Mouse (Mus musculus) lung, embryonic 15.5 days (tissue): ENCODE measurements around the gene Fbxl13. TPM values are rescaled to one million over a fixed set of nuclear protein-coding genes. Genes with fewer than 3 reads are reported as not detected.

ENCODE experiments used
- ATAC-seq: fragments of 200-750 bp; cut with Nextera tagmentation; 2 replicates; pipeline ENCODE4 v1.8.0; 2017; ENCODE audit warnings: moderate number of reproducible peaks, borderline replicate concordance; ENCODE audit not compliant: low FRiP score, low TSS enrichment; ENCODE audit errors: extremely low read depth
- H3K27ac ChIP-seq: fragments of 300-500 bp; sonication (generic); 2 replicates; pipeline ENCODE4 v1.5.1; 2015; ENCODE audit warnings: moderate library complexity, mild to moderate bottlenecking, inconsistent platforms
- H3K27me3 ChIP-seq: fragments of 300-500 bp; sonication (generic); 2 replicates; pipeline ENCODE4 v1.6.1; 2015; ENCODE audit warnings: inconsistent platforms
- H3K36me3 ChIP-seq: fragments of 300-500 bp; sonication (generic); 2 replicates; pipeline ENCODE4 v1.6.1; 2015; ENCODE audit warnings: inconsistent platforms
- H3K4me1 ChIP-seq: fragments of 300-500 bp; sonication (generic); 2 replicates; pipeline ENCODE4 v1.6.1; 2015; ENCODE audit warnings: inconsistent platforms
- H3K4me2 ChIP-seq: fragments of 300-500 bp; sonication (generic); 2 replicates; pipeline ENCODE4 v1.6.1; 2015; ENCODE audit warnings: inconsistent platforms, mild to moderate bottlenecking, moderate library complexity
- H3K4me3 ChIP-seq: fragments of 300-500 bp; sonication (generic); 2 replicates; pipeline ENCODE4 v1.5.1; 2015; ENCODE audit warnings: mild to moderate bottlenecking, inconsistent platforms
- H3K9ac ChIP-seq: fragments of 300-500 bp; sonication (generic); 2 replicates; pipeline ENCODE4 v1.6.1; 2015; ENCODE audit warnings: inconsistent platforms
- H3K9me3 ChIP-seq: fragments of 300-500 bp; sonication (generic); 2 replicates; pipeline ENCODE4 v1.6.1; 2016; ENCODE audit warnings: inconsistent platforms
- WGBS: fragments of 180-500 bp; shearing (Covaris S2); methylation state at CpG from one replicate; pipeline ENCODE4 v1.1.7; 2015; 5-methylcytosine and 5-hydroxymethylcytosine counted together
- polyA plus RNA-seq: library from polyadenylated mRNA; unstranded; fragments of >200 nt; fragmentation: Nextera tagmentation; extraction: Ambion mirVana; gene quantifications from 2 replicates; pipeline ENCODE4 v1.2.1, GENCODE M21; 2015

Fbxl13 gene
- polyA plus RNA-seq, 1 experiment from 2014 or later, result 0.72 TPM

- 47% methylated on average over 1 of the region's 1 CpGs for WGBS
- no peak overlapping the region for H3K4me2 ChIP-seq
- no peak overlapping the region for H3K27ac ChIP-seq
- no peak for ATAC-seq
- H3K9ac ChIP-seq, result no peak overlapping the region
- H3K27me3 ChIP-seq, result no peaks in the 10 kb centered on the region
- no peaks in the 10 kb centered on the region for H3K4me1 ChIP-seq
- H3K4me3 ChIP-seq, result no peak overlapping the region
- no peaks in the 10 kb centered on the region for H3K9me3 ChIP-seq
- H3K36me3 ChIP-seq, result no peaks in the 10 kb centered on the region
Observed at GRCm38 (mm10) chr5:21506887-21507286, 138.5 kb downstream of the Fbxl13 start.

- H3K9ac ChIP-seq, result no peak overlapping the region
- H3K4me3 ChIP-seq, result no peak overlapping the region
- no peak overlapping the region for H3K4me2 ChIP-seq
- no peaks in the 10 kb centered on the region for H3K27me3 ChIP-seq
- H3K36me3 ChIP-seq, result no peaks in the 10 kb centered on the region
- no peaks in the 10 kb centered on the region for H3K9me3 ChIP-seq
- WGBS, result 75% methylated on average over 8 of the region's 8 CpGs
- H3K27ac ChIP-seq, result no peak overlapping the region
- no peaks in the 10 kb centered on the region for H3K4me1 ChIP-seq
- no peak for ATAC-seq
Observed at GRCm38 (mm10) chr5:21505159-21505558, 140.3 kb downstream of the Fbxl13 start.

- H3K4me3 ChIP-seq, result no peak overlapping the region
- no peak for ATAC-seq
- no peak overlapping the region for H3K9ac ChIP-seq
- no peaks in the 10 kb centered on the region for H3K36me3 ChIP-seq
- H3K4me1 ChIP-seq, result no peaks in the 10 kb centered on the region
- WGBS, result 76% methylated on average over 13 of the region's 13 CpGs
- no peak overlapping the region for H3K4me2 ChIP-seq
- H3K27me3 ChIP-seq, result no peaks in the 10 kb centered on the region
- no peak overlapping the region for H3K27ac ChIP-seq
- no peaks in the 10 kb centered on the region for H3K9me3 ChIP-seq
Observed at GRCm38 (mm10) chr5:21502936-21503610, 142.4 kb downstream of the Fbxl13 start.

- no peaks in the 10 kb centered on the region for H3K27me3 ChIP-seq
- 0 out of 2 replicates have a peak, but pooled peaks cover 3% of the 10 kb centered on the region for H3K4me1 ChIP-seq
- H3K36me3 ChIP-seq, result no peaks in the 10 kb centered on the region
- no peak overlapping the region for H3K27ac ChIP-seq
- H3K4me3 ChIP-seq, result no peak overlapping the region
- no peaks in the 10 kb centered on the region for H3K9me3 ChIP-seq
- no peak overlapping the region for H3K9ac ChIP-seq
- no peak for ATAC-seq
- H3K4me2 ChIP-seq, result no peak overlapping the region
- 69% methylated on average over 2 of the region's 2 CpGs for WGBS
Observed at GRCm38 (mm10) chr5:21500941-21501340, 144.5 kb downstream of the Fbxl13 start.

GRCm38 (mm10) chr5:21500133-21500532 lies 145.3 kb downstream of the Fbxl13 start:
- Histone ChIP-seq H3K4me1 (0 out of 2 replicates have a peak, but pooled peaks cover 3% of the 10 kb centered on the region), H3K4me2 (no peak overlapping the region), H3K9ac (no peak overlapping the region), H3K27ac (no peak overlapping the region), H3K4me3 (no peak overlapping the region), H3K36me3 (no peaks in the 10 kb centered on the region), H3K9me3 (no peaks in the 10 kb centered on the region), H3K27me3 (no peaks in the 10 kb centered on the region)
- 51% methylated on average over 10 of the region's 10 CpGs for WGBS
- ATAC-seq, result no peak

- WGBS, result 78% methylated on average over 11 of the region's 11 CpGs
- Histone ChIP-seq H3K4me1 (0 out of 2 replicates have a peak, but pooled peaks cover 3% of the 10 kb centered on the region), H3K27ac (no peak overlapping the region), H3K9me3 (no peaks in the 10 kb centered on the region), H3K4me2 (no peak overlapping the region), H3K36me3 (no peaks in the 10 kb centered on the region), H3K27me3 (no peaks in the 10 kb centered on the region), H3K4me3 (no peak overlapping the region), H3K9ac (no peak overlapping the region)
- no peak for ATAC-seq
Observed at GRCm38 (mm10) chr5:21498925-21499324, 146.5 kb downstream of the Fbxl13 start.

GRCm38 (mm10) chr5:21498490-21498889 lies 146.9 kb downstream of the Fbxl13 start:
- H3K4me2 ChIP-seq, result no peak overlapping the region
- WGBS, result 87% methylated on average over 2 of the region's 2 CpGs
- no peak overlapping the region for H3K4me3 ChIP-seq
- H3K4me1 ChIP-seq, result 0 out of 2 replicates have a peak, but pooled peaks cover 3% of the 10 kb centered on the region
- no peak overlapping the region for H3K9ac ChIP-seq
- no peaks in the 10 kb centered on the region for H3K36me3 ChIP-seq
- no peaks in the 10 kb centered on the region for H3K9me3 ChIP-seq
- ATAC-seq, result no peak
- no peak overlapping the region for H3K27ac ChIP-seq
- no peaks in the 10 kb centered on the region for H3K27me3 ChIP-seq

- H3K4me3 ChIP-seq, result no peak overlapping the region
- ATAC-seq, result no peak
- no peak overlapping the region for H3K9ac ChIP-seq
- no peaks in the 10 kb centered on the region for H3K36me3 ChIP-seq
- H3K9me3 ChIP-seq, result no peaks in the 10 kb centered on the region
- 0 out of 2 replicates have a peak, but pooled peaks cover 3% of the 10 kb centered on the region for H3K4me1 ChIP-seq
- no peak overlapping the region for H3K27ac ChIP-seq
- H3K4me2 ChIP-seq, result no peak overlapping the region
- 56% methylated on average over 3 of the region's 3 CpGs for WGBS
- no peaks in the 10 kb centered on the region for H3K27me3 ChIP-seq
Observed at GRCm38 (mm10) chr5:21496881-21497280, 148.6 kb downstream of the Fbxl13 start.

GRCm38 (mm10) chr5:21496321-21496720 lies 149.1 kb downstream of the Fbxl13 start:
- peak; percentile 39; the same call in 1 of the 2 replicates for ATAC-seq
- no peak overlapping the region for H3K9ac ChIP-seq

GRCm38 (mm10) chr5:21494781-21495180 lies 150.7 kb downstream of the Fbxl13 start:
- Histone ChIP-seq H3K36me3 (no peaks in the 10 kb centered on the region), H3K4me1 (0 out of 2 replicates have a peak, but pooled peaks cover 3% of the 10 kb centered on the region), H3K27ac (no peak overlapping the region), H3K4me3 (no peak overlapping the region), H3K27me3 (no peaks in the 10 kb centered on the region), H3K9ac (no peak overlapping the region), H3K9me3 (no peaks in the 10 kb centered on the region), H3K4me2 (no peak overlapping the region)
- no peak for ATAC-seq
- 44% methylated on average over 3 of the region's 3 CpGs for WGBS

More at GRCm38 (mm10) chr5:21496321-21496720, 149.1 kb downstream of the Fbxl13 start:
- H3K27me3 ChIP-seq, result no peaks in the 10 kb centered on the region
- no peaks in the 10 kb centered on the region for H3K36me3 ChIP-seq
- no peak overlapping the region for H3K4me3 ChIP-seq
- no peaks in the 10 kb centered on the region for H3K9me3 ChIP-seq
- WGBS, result 51% methylated on average over 6 of the region's 6 CpGs
- H3K4me2 ChIP-seq, result no peak overlapping the region
- 0 out of 2 replicates have a peak, but pooled peaks cover 3% of the 10 kb centered on the region for H3K4me1 ChIP-seq
- H3K27ac ChIP-seq, result no peak overlapping the region

- H3K4me2 ChIP-seq, result no peak overlapping the region
- WGBS, result 74% methylated on average over 8 of the region's 8 CpGs
- no peaks in the 10 kb centered on the region for H3K36me3 ChIP-seq
- H3K9ac ChIP-seq, result no peak overlapping the region
- no peak overlapping the region for H3K4me3 ChIP-seq
- no peak overlapping the region for H3K27ac ChIP-seq
- no peaks in the 10 kb centered on the region for H3K9me3 ChIP-seq
- no peaks in the 10 kb centered on the region for H3K27me3 ChIP-seq
- ATAC-seq, result no peak
- peaks cover 8% of the 10 kb centered on the region for H3K4me1 ChIP-seq
Observed at GRCm38 (mm10) chr5:21493294-21493999, 152.0 kb downstream of the Fbxl13 start.

GRCm38 (mm10) chr5:21492213-21492612 lies 153.2 kb downstream of the Fbxl13 start:
- 63% methylated on average over 3 of the region's 3 CpGs for WGBS
- ATAC-seq, result no peak
- H3K9me3 ChIP-seq, result no peaks in the 10 kb centered on the region
- no peak overlapping the region for H3K9ac ChIP-seq
- no peak overlapping the region for H3K27ac ChIP-seq
- H3K4me2 ChIP-seq, result no peak overlapping the region
- no peak overlapping the region for H3K4me3 ChIP-seq
- no peaks in the 10 kb centered on the region for H3K36me3 ChIP-seq
- H3K27me3 ChIP-seq, result no peaks in the 10 kb centered on the region
- H3K4me1 ChIP-seq, result peaks cover 8% of the 10 kb centered on the region
